Mouse (Mus musculus): ENCODE data around the gene Atp8b2.

GRCm38 (mm10) chr3:89936495-89936894, 26.8 kb downstream of the Atp8b2 start:
- TF ChIP-seq POLR2A (IDR thresholded peaks at IDR 0.05; ENCODE audit: borderline replicate concordance, extremely low read depth, insufficient read depth, insufficient read length, poor library complexity, severe bottlenecking) (no peak), CTCF (IDR thresholded peaks at IDR 0.05; ENCODE audit: borderline replicate concordance, extremely low read depth, insufficient read depth, insufficient read length) (no peak)
